Mouse (Mus musculus) MN1 (cell line): ENCODE results near the gene Tmem211.

Experiments used
- DNase-seq: peaks from one replicate; pipeline ENCODE4 v3.0.0-alpha.2; 2016; ENCODE audit warnings: low spot score

The Tmem211 gene

GRCm38 (mm10) chr5:113214041-113214440 lies 12.7 kb upstream of the Tmem211 start:
- no peak for DNase-seq

- DNase-seq, result peak; percentile 80
These were observed 12.3 kb upstream of the Tmem211 start for GRCm38 (mm10) chr5:113214455-113214854.

GRCm38 (mm10) chr5:113215610-113216011 lies 11.1 kb upstream of the Tmem211 start:
- no peak for DNase-seq

GRCm38 (mm10) chr5:113216328-113216960 lies 10.3 kb upstream of the Tmem211 start:
- no peak for DNase-seq

GRCm38 (mm10) chr5:113217076-113217475 lies 9.6 kb upstream of the Tmem211 start:
- no peak for DNase-seq

GRCm38 (mm10) chr5:113218617-113219235 lies 8.0 kb upstream of the Tmem211 start:
- DNase-seq, result no peak

- DNase-seq, result no peak
These were observed 7.3 kb upstream of the Tmem211 start for GRCm38 (mm10) chr5:113219450-113219849.

GRCm38 (mm10) chr5:113219876-113220275 lies 6.8 kb upstream of the Tmem211 start:
- no peak for DNase-seq

- peak; percentile 36 for DNase-seq
These were observed 6.1 kb upstream of the Tmem211 start for GRCm38 (mm10) chr5:113220383-113221146.

GRCm38 (mm10) chr5:113221147-113221865 lies 5.4 kb upstream of the Tmem211 start, which contains the start of gene 2900026A02Rik:
TSS of gene 2900026A02Rik (minus strand) at chr5:113221236.
- peak; percentile 76 for DNase-seq

- peak; percentile 50 for DNase-seq
These were observed 2.8 kb upstream of the Tmem211 start for GRCm38 (mm10) chr5:113223888-113224287.

- DNase-seq, result peak; percentile 88
These were observed 1.4 kb upstream of the Tmem211 start for GRCm38 (mm10) chr5:113225271-113225670.

- peak; percentile 39 for DNase-seq
These were observed 848 bp upstream of the Tmem211 start for GRCm38 (mm10) chr5:113225686-113226435.

- no peak for DNase-seq
These were observed 3.5 kb downstream of the Tmem211 start for GRCm38 (mm10) chr5:113230196-113230595.

- DNase-seq, result peak; percentile 93
These were observed 22.7 kb downstream of the Tmem211 start for GRCm38 (mm10) chr5:113249263-113249930.

GRCm38 (mm10) chr5:113250806-113251205 lies 24.1 kb downstream of the Tmem211 start:
- no peak for DNase-seq

- DNase-seq, result no peak
These were observed 38.9 kb downstream of the Tmem211 start for GRCm38 (mm10) chr5:113265637-113266036.

- no peak for DNase-seq
These were observed 41.5 kb downstream of the Tmem211 start for GRCm38 (mm10) chr5:113268246-113268645.

- peak; percentile 22 for DNase-seq
These were observed 43.3 kb downstream of the Tmem211 start for GRCm38 (mm10) chr5:113270043-113270442.

GRCm38 (mm10) chr5:113271207-113271811 lies 44.6 kb downstream of the Tmem211 start:
- DNase-seq, result peak; percentile 77

- no peak for DNase-seq
These were observed 49.1 kb downstream of the Tmem211 start for GRCm38 (mm10) chr5:113275839-113276238.
